Mouse (Mus musculus): ENCODE measurements around the gene Kctd17. TPM values are rescaled to one million over a fixed set of nuclear protein-coding genes. Genes with fewer than 3 reads are reported as not detected.

The Kctd17 gene
- polyA plus RNA-seq, 1 experiment from 2014 or later, result 41.5 TPM

DNA sequence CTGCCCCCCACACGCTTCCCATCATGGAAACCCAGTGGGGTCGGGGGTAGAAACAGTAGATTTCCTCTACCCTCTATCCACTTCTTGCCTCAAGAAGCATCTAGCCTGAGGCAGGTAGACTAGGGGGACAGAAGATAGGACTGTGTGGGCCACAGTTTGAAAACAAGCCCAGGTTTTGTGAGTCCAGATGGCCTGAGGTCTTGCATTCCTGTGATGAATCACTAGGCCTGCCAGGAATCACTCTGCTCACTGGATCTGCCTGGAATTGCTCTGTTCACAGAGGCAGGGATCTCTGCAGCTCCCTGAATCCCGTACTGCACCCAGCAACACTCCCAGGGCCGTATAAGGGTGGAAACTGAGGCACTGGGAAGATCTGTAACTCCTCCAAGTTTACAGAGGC lies 54.9 kb downstream of the Kctd17 start:
- no peak overlapping the region for H3K4me2 ChIP-seq (replicated peaks; ENCODE audit: low read depth, low read length)
- no peaks in the 10 kb centered on the region for H3K9me3 ChIP-seq (ENCODE audit: low read length)
- H3K4me3 ChIP-seq (ENCODE audit: low read length), result no peak overlapping the region
- ATAC-seq (ENCODE audit: low FRiP score, low TSS enrichment), result no peak
- no peak overlapping the region for H3K9ac ChIP-seq (replicated peaks; ENCODE audit: low read length)
- no peak overlapping the region for H3K27ac ChIP-seq (ENCODE audit: low read length)
- H3K27me3 ChIP-seq (ENCODE audit: insufficient read depth, low read length), result no peaks in the 10 kb centered on the region
- H3K36me3 ChIP-seq (ENCODE audit: insufficient read depth, low read length), result no peaks in the 10 kb centered on the region
- WGBS, result 72% methylated on average over 4 of the region's 4 CpGs
- H3K4me1 ChIP-seq (ENCODE audit: insufficient read depth, low read length), result no peaks in the 10 kb centered on the region

DNA sequence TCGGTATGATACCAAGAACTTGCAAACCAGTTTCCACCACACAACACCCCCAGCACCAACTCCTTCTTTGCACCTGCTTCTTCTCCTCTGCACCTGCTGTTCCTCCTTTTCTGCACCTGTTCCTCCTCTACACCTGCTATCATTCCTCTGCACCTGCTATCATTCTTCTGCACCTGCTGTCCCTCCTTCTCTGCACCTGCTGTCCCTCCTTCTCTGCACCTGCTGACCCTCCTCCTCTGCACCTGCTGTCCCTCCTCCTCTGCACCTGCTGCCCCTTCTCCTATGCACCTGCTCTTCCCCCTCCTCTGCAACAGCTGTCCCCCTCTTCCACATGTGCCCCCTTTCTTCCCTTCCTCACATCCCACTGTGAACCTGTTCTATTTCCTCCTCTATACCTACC lies 58.2 kb downstream of the Kctd17 start:
- no peak overlapping the region for H3K9ac ChIP-seq (replicated peaks; ENCODE audit: low read length)
- H3K4me1 ChIP-seq (ENCODE audit: insufficient read depth, low read length), result no peaks in the 10 kb centered on the region
- no peak for ATAC-seq (ENCODE audit: low FRiP score, low TSS enrichment)
- no peaks in the 10 kb centered on the region for H3K9me3 ChIP-seq (ENCODE audit: low read length)
- H3K27ac ChIP-seq (ENCODE audit: low read length), result no peak overlapping the region
- no peaks in the 10 kb centered on the region for H3K27me3 ChIP-seq (ENCODE audit: insufficient read depth, low read length)
- 80% methylated on average over 1 of the region's 1 CpGs for WGBS
- no peak overlapping the region for H3K4me3 ChIP-seq (ENCODE audit: low read length)
- no peak overlapping the region for H3K4me2 ChIP-seq (replicated peaks; ENCODE audit: low read depth, low read length)
- H3K36me3 ChIP-seq (ENCODE audit: insufficient read depth, low read length), result no peaks in the 10 kb centered on the region

DNA sequence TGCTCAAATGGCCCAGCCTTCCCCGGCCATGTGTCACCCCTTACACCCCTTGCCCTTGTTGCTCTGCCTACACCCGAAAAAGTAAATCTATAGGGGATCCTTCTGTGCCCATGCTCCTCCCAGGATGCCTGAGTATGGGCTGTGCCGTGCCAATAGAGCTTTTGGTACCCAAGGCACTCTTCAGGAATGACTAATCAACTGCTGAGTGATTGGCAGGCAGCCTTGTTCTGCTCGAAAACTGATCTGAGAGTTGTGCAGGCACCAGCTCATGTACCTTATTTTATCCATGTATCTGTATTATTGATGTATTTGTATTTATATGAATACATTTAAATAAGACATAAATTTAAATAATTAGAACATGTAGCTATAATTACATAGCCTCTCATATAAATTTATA lies 58.7 kb downstream of the Kctd17 start:
- Histone ChIP-seq H3K9ac (replicated peaks; ENCODE audit: low read length) (no peak overlapping the region), H3K27ac (ENCODE audit: low read length) (no peak overlapping the region), H3K4me2 (replicated peaks; ENCODE audit: low read depth, low read length) (no peak overlapping the region), H3K9me3 (ENCODE audit: low read length) (no peaks in the 10 kb centered on the region), H3K4me1 (ENCODE audit: insufficient read depth, low read length) (no peaks in the 10 kb centered on the region), H3K4me3 (ENCODE audit: low read length) (no peak overlapping the region), H3K36me3 (ENCODE audit: insufficient read depth, low read length) (no peaks in the 10 kb centered on the region), H3K27me3 (ENCODE audit: insufficient read depth, low read length) (no peaks in the 10 kb centered on the region)
- 74% methylated on average over 4 of the region's 4 CpGs for WGBS
- no peak for ATAC-seq (ENCODE audit: low FRiP score, low TSS enrichment)

Other genes starting within 250 kb of the Kctd17 start
- gene Pvalb, start 222.2 kb upstream of the Kctd17 start, polyA plus RNA-seq (2015; fragmentation: Nextera tagmentation; extraction: Ambion mirVana), result 0.44 TPM in 1 of 2 replicates, not detected in the other
- 1.8 and 3.1 TPM in 2 replicates for gene Ncf4, start 183.8 kb upstream of the Kctd17 start, polyA plus RNA-seq (2015; fragmentation: Nextera tagmentation; extraction: Ambion mirVana)
- 0.12 and 0.19 TPM in 2 replicates for gene Csf2rb2, start 122.8 kb upstream of the Kctd17 start, polyA plus RNA-seq (2015; fragmentation: Nextera tagmentation; extraction: Ambion mirVana)
- 1.3 TPM in 2 replicates for gene Csf2rb, start 102.8 kb upstream of the Kctd17 start, polyA plus RNA-seq (2015; fragmentation: Nextera tagmentation; extraction: Ambion mirVana)
- gene Tex33, start 32.7 kb upstream of the Kctd17 start, polyA plus RNA-seq (2015; fragmentation: Nextera tagmentation; extraction: Ambion mirVana), result not detected in 2 replicates
- gene Tst, start 22.7 kb upstream of the Kctd17 start, polyA plus RNA-seq (2015; fragmentation: Nextera tagmentation; extraction: Ambion mirVana), result 64.4 and 76.4 TPM in 2 replicates
- 3.2 and 5.3 TPM in 2 replicates for gene Mpst, start 22.1 kb upstream of the Kctd17 start, polyA plus RNA-seq (2015; fragmentation: Nextera tagmentation; extraction: Ambion mirVana)
- 0.29 and 0.42 TPM in 2 replicates for gene Tmprss6, start 40.1 kb downstream of the Kctd17 start, polyA plus RNA-seq (2015; fragmentation: Nextera tagmentation; extraction: Ambion mirVana)
- 0.33 and 0.54 TPM in 2 replicates for gene Il2rb, start 66.7 kb downstream of the Kctd17 start, polyA plus RNA-seq (2015; fragmentation: Nextera tagmentation; extraction: Ambion mirVana)
- 33.2 and 33.7 TPM in 2 replicates for gene C1qtnf6, start 102.9 kb downstream of the Kctd17 start, polyA plus RNA-seq (2015; fragmentation: Nextera tagmentation; extraction: Ambion mirVana)
- 0.36 and 0.69 TPM in 2 replicates for gene Sstr3, start 116.1 kb downstream of the Kctd17 start, polyA plus RNA-seq (2015; fragmentation: Nextera tagmentation; extraction: Ambion mirVana)
- gene Rac2, start 144.2 kb downstream of the Kctd17 start, polyA plus RNA-seq (2015; fragmentation: Nextera tagmentation; extraction: Ambion mirVana), result 8.3 and 10.4 TPM in 2 replicates
- gene Cyth4, start 168.5 kb downstream of the Kctd17 start, polyA plus RNA-seq (2015; fragmentation: Nextera tagmentation; extraction: Ambion mirVana), result 7.7 and 8.3 TPM in 2 replicates

Measured in kidney, embryonic 16.5 days (tissue).